Mouse (Mus musculus) brain, embryonic 14.5 days (tissue): ENCODE measurements around the gene Nin.

Experiments
- CTCF ChIP-seq: fragments of 200-500 bp; IDR thresholded peaks from 2 replicates; pipeline ENCODE4 v1.5.1; 2012; ENCODE audit warnings: inconsistent platforms, mild to moderate bottlenecking, moderate library complexity, borderline replicate concordance; ENCODE audit not compliant: insufficient read depth, insufficient read length; ENCODE audit errors: extremely low read depth
- POLR2A ChIP-seq: fragments of 200-500 bp; IDR thresholded peaks from 2 replicates; pipeline ENCODE4 v1.6.1; 2012; ENCODE audit warnings: mild to moderate bottlenecking, inconsistent platforms, borderline replicate concordance; ENCODE audit not compliant: poor library complexity, insufficient read depth, insufficient read length, severe bottlenecking; ENCODE audit errors: extremely low read depth

GRCm38 (mm10) chr12:70148631-70149265 is 35.2 kb upstream of the Nin start:
- no peak for TF ChIP-seq CTCF
- TF ChIP-seq POLR2A: no peak
